Mouse (Mus musculus): ENCODE results near the gene Masp1.

DNA sequence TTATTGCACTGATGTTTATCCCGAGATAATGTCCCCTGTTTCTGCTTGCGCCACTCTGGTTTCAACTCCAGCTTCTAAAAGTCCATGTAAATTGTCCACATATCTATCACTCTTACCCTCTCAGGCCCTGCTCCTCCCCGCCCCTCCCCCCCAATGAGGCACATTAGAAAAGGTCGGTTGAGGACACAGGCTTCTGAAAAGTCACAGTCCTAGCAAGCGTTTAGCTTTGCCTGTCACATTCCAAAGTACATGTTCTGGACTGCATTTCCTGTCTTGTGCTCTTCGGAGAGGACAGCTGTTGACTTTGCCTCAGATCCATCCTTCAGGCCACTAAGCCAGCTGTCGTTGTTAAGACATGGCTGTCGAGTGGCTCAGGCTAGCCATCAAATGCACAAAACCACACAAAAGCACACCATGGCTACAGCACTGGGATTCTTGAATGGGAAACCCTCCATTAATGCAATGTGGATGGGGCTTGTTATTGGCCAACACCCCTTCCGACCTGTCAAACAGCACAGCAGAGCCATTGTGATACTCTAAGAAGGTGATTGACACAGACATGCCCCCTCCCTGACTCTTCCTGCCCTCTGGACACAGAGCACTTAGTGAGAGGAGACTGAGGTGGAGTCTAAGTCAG lies 103.8 kb downstream of the Masp1 start:
- no peak for TF ChIP-seq TAL1 (IDR thresholded peaks at IDR 0.05; ENCODE audit: low read length)
- no peak for TF ChIP-seq GATA1 (IDR thresholded peaks at IDR 0.05; ENCODE audit: low read length)

Measured in erythroblast, embryonic 14.5 days (primary cell).